In genomic region chr4:127000601-127001105, GRCm38 (mm10) we compare ENCODE assay signal across 19 mouse cellular contexts. TPM values are rescaled to one million over a fixed set of nuclear protein-coding genes. Genes with fewer than 3 reads are reported as not detected.
DNase-seq lines count a peak whose midpoint lies in the region; ATAC-seq and TF ChIP-seq lines count a peak whose summit lies in the region.
"Had no signal": no experiment of that assay in that cellular context is flagged by ENCODE, and none has a peak within 500 bp of the region (broad histone marks: within the 10 kb centered on the region; RNA-seq: fewer than 3 reads in every experiment).

No protein-coding gene starts in this region.

- no peak for TF ChIP-seq CTCF in forebrain, postnatal 0 days (IDR thresholded peaks at IDR 0.05; ENCODE audit: low read depth)

- WGBS in forebrain, embryonic 13.5 days: 21% methylated on average over 8 of the region's 8 CpGs
- WGBS in forebrain, postnatal 0 days: 20% methylated on average over 8 of the region's 8 CpGs
- 24% methylated on average over 8 of the region's 8 CpGs for WGBS in midbrain, embryonic 16.5 days

- no peak for DNase-seq in forebrain, postnatal 0 days
- peak; percentile 35 for DNase-seq in A20 (ENCODE audit: low read depth, low spot score)
- no peak for DNase-seq in kidney, postnatal 10 days
- DNase-seq in left cerebral cortex, postnatal 25 days (ENCODE audit: low spot score in 2 of 2): no peak
- DNase-seq: cerebellum, adult 2 months; cerebellum, postnatal 36 days; gastrocnemius, adult 2 months; kidney, adult 2 months; kidney, postnatal 14 days; left cerebral cortex, postnatal 4 days; liver; retina, postnatal 1 day; thymus, adult 18-20 months had no signal

- peaks cover 24% of the 10 kb centered on the region for H3K4me1 ChIP-seq in forebrain, embryonic 13.5 days
- peaks cover 7% of the 10 kb centered on the region; the same call in 1 of the 2 replicates for H3K4me1 ChIP-seq in forebrain, postnatal 0 days (ENCODE audit: insufficient read depth)
- H3K4me1 ChIP-seq in brown adipose tissue, adult 24 weeks (ENCODE audit: control insufficient read depth, insufficient read depth, insufficient read length, low read length): peaks cover 9% of the 10 kb centered on the region
- H3K4me1 ChIP-seq in midbrain, embryonic 16.5 days (ENCODE audit: control insufficient read depth, insufficient read depth, low read length): peaks cover 19% of the 10 kb centered on the region

- peak overlapping the region; percentile 33; the same call in 1 of the 2 replicates for H3K4me2 ChIP-seq in forebrain, embryonic 13.5 days
- H3K4me2 ChIP-seq in forebrain, postnatal 0 days (ENCODE audit: low read depth): no peak overlapping the region
- peak overlapping the region; percentile 29; the same call in 1 of the 2 replicates for H3K4me2 ChIP-seq in midbrain, embryonic 16.5 days (ENCODE audit: low read length)
- H3K4me2 ChIP-seq: heart, embryonic 11.5 days; stomach, embryonic 15.5 days had no signal

- intact Hi-C loops in left cerebral cortex, postnatal 25 days (cut with DNase I): no loop called here

- no peak overlapping the region for H3K27ac ChIP-seq in forebrain, embryonic 13.5 days
- no peak overlapping the region for H3K27ac ChIP-seq in forebrain, postnatal 0 days (ENCODE audit: low read depth, low read length)
- H3K27ac ChIP-seq in brown adipose tissue, adult 24 weeks (replicated peaks; ENCODE audit: low read depth, low read length): peak overlapping the region; percentile 10; the same call in 1 of the 2 replicates
- peak overlapping the region; percentile 47 for H3K27ac ChIP-seq in midbrain, embryonic 16.5 days (ENCODE audit: low read length)
- H3K27ac ChIP-seq: gastrocnemius, adult 2 months; stomach, embryonic 15.5 days had no signal

- ATAC-seq in forebrain, embryonic 13.5 days: no peak
- no peak for ATAC-seq in forebrain, postnatal 0 days
- ATAC-seq in midbrain, embryonic 16.5 days: peak; percentile 77
- ATAC-seq: lung, postnatal 0 days had no signal

- no peak overlapping the region for H3K4me3 ChIP-seq in forebrain, embryonic 13.5 days
- no peak overlapping the region for H3K4me3 ChIP-seq in forebrain, postnatal 0 days (ENCODE audit: low read depth, low read length)
- no peak overlapping the region for H3K4me3 ChIP-seq in brown adipose tissue, adult 24 weeks (ENCODE audit: insufficient read depth, low read depth, low read length)
- H3K4me3 ChIP-seq in midbrain, embryonic 16.5 days (ENCODE audit: low read depth, low read length): no peak overlapping the region
- H3K4me3 ChIP-seq: gastrocnemius, adult 2 months; stomach, embryonic 15.5 days had no signal

- H3K27me3 ChIP-seq in forebrain, embryonic 13.5 days: 0 out of 2 replicates have a peak, but pooled peaks cover 3% of the 10 kb centered on the region
- H3K27me3 ChIP-seq in forebrain, postnatal 0 days (ENCODE audit: insufficient read depth, low read length): no peaks in the 10 kb centered on the region
- H3K27me3 ChIP-seq in midbrain, embryonic 16.5 days (ENCODE audit: control insufficient read depth, insufficient read depth, low read depth, low read length): no peaks in the 10 kb centered on the region
- H3K27me3 ChIP-seq: stomach, embryonic 15.5 days had no signal

- H3K36me3 ChIP-seq in forebrain, embryonic 13.5 days (ENCODE audit: poor library complexity, severe bottlenecking): no peaks in the 10 kb centered on the region
- H3K36me3 ChIP-seq in forebrain, postnatal 0 days (ENCODE audit: insufficient read depth): no peaks in the 10 kb centered on the region
- no peaks in the 10 kb centered on the region for H3K36me3 ChIP-seq in midbrain, embryonic 16.5 days (ENCODE audit: control insufficient read depth, insufficient read depth, low read length)
- H3K36me3 ChIP-seq: stomach, embryonic 15.5 days had no signal

- H3K9ac ChIP-seq in forebrain, embryonic 13.5 days: no peak overlapping the region
- H3K9ac ChIP-seq in forebrain, postnatal 0 days: no peak overlapping the region
- H3K9ac ChIP-seq in midbrain, embryonic 16.5 days (ENCODE audit: low read depth, low read length): 0 out of 2 replicates have a peak overlapping the region, but pooled peaks have one; percentile 7
- H3K9ac ChIP-seq: stomach, embryonic 15.5 days had no signal

- no peaks in the 10 kb centered on the region for H3K9me3 ChIP-seq in forebrain, embryonic 13.5 days (replicated peaks)
- no peaks in the 10 kb centered on the region for H3K9me3 ChIP-seq in forebrain, postnatal 0 days (ENCODE audit: low read length)
- H3K9me3 ChIP-seq in midbrain, embryonic 16.5 days (replicated peaks; ENCODE audit: control insufficient read depth, low read length, poor library complexity, severe bottlenecking): no peaks in the 10 kb centered on the region
- H3K9me3 ChIP-seq: stomach, embryonic 15.5 days had no signal

RNA-seq across cellular contexts. Expression of gene Sfpq, which starts 20.5 kb away (rescaled TPM):
- polyA plus RNA-seq in forebrain, embryonic 13.5 days (2015; fragmentation: Nextera tagmentation; extraction: Ambion mirVana): 120 and 122 TPM in 2 replicates
- 249 and 284 TPM in 2 replicates for total RNA-seq in forebrain, postnatal 0 days (2014; rRNA removed)
- 57.9 and 71.1 TPM in 2 replicates for polyA plus RNA-seq in forebrain, postnatal 0 days (2015; fragmentation: Nextera tagmentation; extraction: Ambion mirVana)
- 88.9 and 120 TPM in 2 replicates for polyA plus RNA-seq in brown adipose tissue, adult 24 weeks (2012; ENCODE audit: insufficient read depth, insufficient read length, missing spikeins)
- polyA plus RNA-seq in midbrain, embryonic 16.5 days (2015; fragmentation: Nextera tagmentation; extraction: Ambion mirVana): 56.4 and 63.4 TPM in 2 replicates
- total RNA-seq in left cerebral cortex, postnatal 25 days (2021): 100 to 1,000 TPM; 241 to 253 TPM

RNA-seq across cellular contexts. Expression of gene Zmym4, which starts 32.7 kb away (rescaled TPM):
- 30.0 and 30.6 TPM in 2 replicates for polyA plus RNA-seq in forebrain, embryonic 13.5 days (2015; fragmentation: Nextera tagmentation; extraction: Ambion mirVana)
- total RNA-seq in forebrain, postnatal 0 days (2014; rRNA removed): 61.7 and 68.7 TPM in 2 replicates
- polyA plus RNA-seq in forebrain, postnatal 0 days (2015; fragmentation: Nextera tagmentation; extraction: Ambion mirVana): 11.7 and 17.3 TPM in 2 replicates
- polyA plus RNA-seq in brown adipose tissue, adult 24 weeks (2012; ENCODE audit: insufficient read depth, insufficient read length, missing spikeins): 5.8 and 9.0 TPM in 2 replicates
- polyA plus RNA-seq in midbrain, embryonic 16.5 days (2015; fragmentation: Nextera tagmentation; extraction: Ambion mirVana): 27.8 and 28.5 TPM in 2 replicates
- 10 to 100 TPM; 41.8 to 51.8 TPM for total RNA-seq in left cerebral cortex, postnatal 25 days (2021)

Comparison
In these comparisons a context has a peak if more than half of its experiments do, and no peak if none do; other contexts are left out.
1. H3K27ac ChIP-seq: peak in brown adipose tissue, adult 24 weeks (single experiment) and midbrain, embryonic 16.5 days (single experiment); none in forebrain, embryonic 13.5 days (single experiment) and forebrain, postnatal 0 days (single experiment).